Mouse (Mus musculus) forebrain, embryonic 16.5 days (tissue): ENCODE results near the gene Slc11a2. TPM values are rescaled to one million over a fixed set of nuclear protein-coding genes. Genes with fewer than 3 reads are reported as not detected.
"Not testable (repeated sequence)": the region's sequence is repeated elsewhere in the genome, so short reads cannot be mapped to it uniquely, and the experiment has no call there.

ENCODE experiments used
- ATAC-seq: fragments of 200-750 bp; cut with Nextera tagmentation; 2 replicates; pipeline ENCODE4 v1.8.0; 2017; ENCODE audit warnings: mild to moderate bottlenecking, moderate library complexity
- H3K27ac ChIP-seq: fragments of 300-500 bp; sonication (generic); 2 replicates; pipeline ENCODE4 v1.5.1; 2014; ENCODE audit warnings: low read length, control low read depth
- H3K27me3 ChIP-seq: fragments of 300-500 bp; sonication (generic); replicated peaks from 2 replicates; pipeline ENCODE4 v1.6.1; 2014; ENCODE audit warnings: low read length; ENCODE audit not compliant: control insufficient read depth, insufficient read depth
- H3K36me3 ChIP-seq: fragments of 300-500 bp; sonication (generic); 2 replicates; pipeline ENCODE4 v1.6.1; 2014; ENCODE audit not compliant: control insufficient read depth, insufficient read depth
- H3K4me1 ChIP-seq: fragments of 300-500 bp; sonication (generic); replicated peaks from 2 replicates; pipeline ENCODE4 v1.6.1; 2014; ENCODE audit warnings: low read length; ENCODE audit not compliant: control insufficient read depth, insufficient read depth
- H3K4me2 ChIP-seq: fragments of 300-500 bp; sonication (generic); 2 replicates; pipeline ENCODE4 v1.6.1; 2014; ENCODE audit warnings: mild to moderate bottlenecking, low read length, control low read depth
- H3K4me3 ChIP-seq: fragments of 300-500 bp; sonication (generic); replicated peaks from 2 replicates; pipeline ENCODE4 v1.5.1; 2014; ENCODE audit warnings: mild to moderate bottlenecking, low read length, control low read depth
- H3K9ac ChIP-seq: fragments of 300-500 bp; sonication (generic); replicated peaks from 2 replicates; pipeline ENCODE4 v1.6.1; 2014; ENCODE audit warnings: low read depth, low read length, control low read depth
- H3K9me3 ChIP-seq: fragments of 300-500 bp; sonication (generic); 2 replicates; pipeline ENCODE4 v1.6.1; 2016; ENCODE audit warnings: low read length; ENCODE audit not compliant: control insufficient read depth
- WGBS: fragments of 180-500 bp; shearing (Covaris S2); extraction: QIAGEN DNeasy Blood & Tissue Kit; methylation state at CpG from one replicate; pipeline ENCODE4 v1.1.7; 2014; 5-methylcytosine and 5-hydroxymethylcytosine counted together
- polyA plus RNA-seq: library from polyadenylated mRNA; unstranded; fragments of >200 nt; fragmentation: Nextera tagmentation; extraction: Ambion mirVana; gene quantifications from 2 replicates; pipeline ENCODE4 v1.2.1, GENCODE M21; 2015

The Slc11a2 gene
- polyA plus RNA-seq, 1 experiment from 2014 or later = 28.2 TPM

- no peak for ATAC-seq
- Histone ChIP-seq H3K27ac (no peak overlapping the region), H3K36me3 (no peaks in the 10 kb centered on the region), H3K4me2 (no peak overlapping the region), H3K9ac (no peak overlapping the region), H3K4me3 (no peak overlapping the region), H3K4me1 (no peaks in the 10 kb centered on the region), H3K27me3 (no peaks in the 10 kb centered on the region), H3K9me3 (no peaks in the 10 kb centered on the region)
- WGBS = 91% methylated on average over 9 of the region's 9 CpGs
These were observed 39.2 kb downstream of the Slc11a2 start for GRCm38 (mm10) chr15:100385705-100386104.

- H3K4me2 ChIP-seq = no peak overlapping the region
- no peak overlapping the region for H3K4me3 ChIP-seq
- H3K9me3 ChIP-seq = no peaks in the 10 kb centered on the region
- no peaks in the 10 kb centered on the region for H3K36me3 ChIP-seq
- no peaks in the 10 kb centered on the region for H3K4me1 ChIP-seq
- no peak overlapping the region for H3K9ac ChIP-seq
- no peaks in the 10 kb centered on the region for H3K27me3 ChIP-seq
- H3K27ac ChIP-seq = no peak overlapping the region
- no peak for ATAC-seq
- 75% methylated on average over 2 of the region's 2 CpGs for whole genome bisulfite sequencing
These were observed 44.8 kb downstream of the Slc11a2 start for GRCm38 (mm10) chr15:100380104-100380503.

GRCm38 (mm10) chr15:100379658-100380057 lies 45.2 kb downstream of the Slc11a2 start:
- WGBS = 91% methylated on average over 8 of the region's 8 CpGs

GRCm38 (mm10) chr15:100377847-100378505 lies 46.9 kb downstream of the Slc11a2 start:
- not testable (repeated sequence) for H3K4me3 ChIP-seq, H3K4me1 ChIP-seq, H3K36me3 ChIP-seq, H3K4me2 ChIP-seq, H3K27me3 ChIP-seq, H3K9ac ChIP-seq, H3K27ac ChIP-seq, H3K9me3 ChIP-seq
- ATAC-seq = peak; percentile 62; the same call in 1 of the 2 replicates
- WGBS = 17% methylated on average over 3 of the region's 9 CpGs

More at GRCm38 (mm10) chr15:100379658-100380057, 45.2 kb downstream of the Slc11a2 start:
- no peaks in the 10 kb centered on the region for H3K27me3 ChIP-seq
- no peaks in the 10 kb centered on the region for H3K9me3 ChIP-seq
- no peak overlapping the region for H3K27ac ChIP-seq
- H3K4me3 ChIP-seq = no peak overlapping the region
- no peak overlapping the region for H3K4me2 ChIP-seq
- H3K4me1 ChIP-seq = no peaks in the 10 kb centered on the region
- no peak overlapping the region for H3K9ac ChIP-seq
- no peaks in the 10 kb centered on the region for H3K36me3 ChIP-seq
- no peak for ATAC-seq

- H3K9ac ChIP-seq = no peak overlapping the region
- no peaks in the 10 kb centered on the region for H3K36me3 ChIP-seq
- 38% methylated on average over 5 of the region's 5 CpGs for WGBS
- H3K4me1 ChIP-seq = no peaks in the 10 kb centered on the region
- H3K27ac ChIP-seq = no peak overlapping the region
- no peak for ATAC-seq
- no peaks in the 10 kb centered on the region for H3K27me3 ChIP-seq
- H3K4me2 ChIP-seq = no peak overlapping the region
- no peak overlapping the region for H3K4me3 ChIP-seq
- H3K9me3 ChIP-seq = no peaks in the 10 kb centered on the region
These were observed 49.8 kb downstream of the Slc11a2 start for GRCm38 (mm10) chr15:100375066-100375465.

GRCm38 (mm10) chr15:100367119-100367518 lies 57.8 kb downstream of the Slc11a2 start:
- H3K9ac ChIP-seq = no peak overlapping the region
- no peaks in the 10 kb centered on the region for H3K36me3 ChIP-seq
- 88% methylated on average over 7 of the region's 7 CpGs for WGBS
- H3K4me1 ChIP-seq = no peaks in the 10 kb centered on the region
- H3K27ac ChIP-seq = no peak overlapping the region
- no peaks in the 10 kb centered on the region for H3K27me3 ChIP-seq
- H3K4me2 ChIP-seq = no peak overlapping the region
- no peaks in the 10 kb centered on the region for H3K9me3 ChIP-seq
- no peak overlapping the region for H3K4me3 ChIP-seq
- no peak for ATAC-seq

- H3K36me3 ChIP-seq, H3K4me2 ChIP-seq, H3K4me3 ChIP-seq, H3K27me3 ChIP-seq, H3K4me1 ChIP-seq, H3K27ac ChIP-seq, H3K9ac ChIP-seq, ATAC-seq, H3K9me3 ChIP-seq: not testable (repeated sequence)
- 57% methylated on average over 7 of the region's 9 CpGs for WGBS
These were observed 58.9 kb downstream of the Slc11a2 start for GRCm38 (mm10) chr15:100365967-100366366.

GRCm38 (mm10) chr15:100364242-100364641 lies 60.6 kb downstream of the Slc11a2 start, which contains the start of gene Higd1c:
Gene Higd1c (plus strand): TSS chr15:100364542.
- Histone ChIP-seq H3K4me3 (no peak within 1 kb of the TSS), H3K9me3 (no peaks in the 10 kb centered on the region)
- 76% methylated on average over 7 of the region's 7 CpGs for WGBS

GRCm38 (mm10) chr15:100355876-100356275 lies 69.0 kb downstream of the Slc11a2 start:
- Histone ChIP-seq H3K36me3 (no peaks in the 10 kb centered on the region), H3K9ac (no peak overlapping the region), H3K4me1 (no peaks in the 10 kb centered on the region), H3K27ac (no peak overlapping the region), H3K9me3 (no peaks in the 10 kb centered on the region), H3K4me2 (no peak overlapping the region), H3K27me3 (no peaks in the 10 kb centered on the region), H3K4me3 (no peak overlapping the region)
- no peak for ATAC-seq
- 89% methylated on average over 5 of the region's 5 CpGs for WGBS

More at GRCm38 (mm10) chr15:100364242-100364641, 60.6 kb downstream of the Slc11a2 start, which contains the start of gene Higd1c:
- no peaks in the 10 kb centered on the region for H3K4me1 ChIP-seq
- H3K27me3 ChIP-seq = no peaks in the 10 kb centered on the region
- no peak within 1 kb of the TSS for H3K27ac ChIP-seq
- no peak for ATAC-seq
- H3K36me3 ChIP-seq = no peaks in the 10 kb centered on the region
- no peak within 1 kb of the TSS for H3K9ac ChIP-seq
- H3K4me2 ChIP-seq = no peak within 1 kb of the TSS

GRCm38 (mm10) chr15:100353399-100353798 lies 71.5 kb downstream of the Slc11a2 start:
- not testable (repeated sequence) for H3K4me3 ChIP-seq, H3K9ac ChIP-seq, H3K9me3 ChIP-seq, H3K4me1 ChIP-seq, H3K27ac ChIP-seq, H3K27me3 ChIP-seq, ATAC-seq, H3K4me2 ChIP-seq, H3K36me3 ChIP-seq
- WGBS = 93% methylated on average over 11 of the region's 22 CpGs
